Comparison of ENCODE assay signal across 13 mouse cellular contexts in genomic region chr2:72493039-72493438, GRCm38 (mm10). TPM values are rescaled to one million over a fixed set of nuclear protein-coding genes. Genes with fewer than 3 reads are reported as not detected.
DNase-seq lines count a peak whose midpoint lies in the region; ATAC-seq and TF ChIP-seq lines count a peak whose summit lies in the region.
"Had no signal": no experiment of that assay in that cellular context is flagged by ENCODE, and none has a peak within 500 bp of the region (broad histone marks: within the 10 kb centered on the region; RNA-seq: fewer than 3 reads in every experiment).

No protein-coding gene starts in this region.

- peak overlapping the region; percentile 60 for H3K4me2 ChIP-seq in heart, embryonic 13.5 days
- 0 out of 2 replicates have a peak overlapping the region, but pooled peaks have one; percentile 17 for H3K4me2 ChIP-seq in neural tube, embryonic 15.5 days
- H3K4me2 ChIP-seq in liver, embryonic 13.5 days = peak overlapping the region; percentile 45
- H3K4me2 ChIP-seq in forebrain, embryonic 13.5 days = no peak overlapping the region
- H3K4me2 ChIP-seq: limb, embryonic 13.5 days; neural tube, embryonic 12.5 days had no signal

- ATAC-seq in heart, embryonic 13.5 days (ENCODE audit: extremely low read depth, insufficient number of reproducible peaks, low FRiP score, low TSS enrichment) = no peak
- ATAC-seq in neural tube, embryonic 15.5 days (ENCODE audit: low FRiP score) = no peak
- ATAC-seq in liver, embryonic 13.5 days (ENCODE audit: low read depth) = no peak
- ATAC-seq in forebrain, embryonic 13.5 days = no peak

- H3K4me3 ChIP-seq in heart, embryonic 13.5 days = peak overlapping the region; percentile 24
- no peak overlapping the region for H3K4me3 ChIP-seq in neural tube, embryonic 15.5 days (replicated peaks)
- H3K4me3 ChIP-seq in liver, embryonic 13.5 days (replicated peaks) = peak overlapping the region; percentile 14
- peak overlapping the region; percentile 30 for H3K4me3 ChIP-seq in small intestine, adult 2 months (ENCODE audit: low read depth, low read length)
- no peak overlapping the region for H3K4me3 ChIP-seq in forebrain, embryonic 13.5 days
- H3K4me3 ChIP-seq: limb, embryonic 13.5 days; neural tube, embryonic 12.5 days had no signal

- no peak for DNase-seq in heart, adult 18-20 months
- no peak for DNase-seq in neural tube, embryonic 10.5 days (ENCODE audit: extremely low spot score, low spot score)
- DNase-seq in liver, embryonic 13.5 days = no peak
- no peak for DNase-seq in kidney, postnatal 4 days
- DNase-seq: adrenal gland, adult 2 months; cerebellum, adult 2 months; gastrocnemius, postnatal 36 days had no signal

- H3K4me1 ChIP-seq in heart, embryonic 13.5 days = peaks cover 4% of the 10 kb centered on the region; the same call in 1 of the 2 replicates
- no peaks in the 10 kb centered on the region for H3K4me1 ChIP-seq in neural tube, embryonic 15.5 days
- H3K4me1 ChIP-seq in liver, embryonic 13.5 days (replicated peaks) = peaks cover 5% of the 10 kb centered on the region
- no peaks in the 10 kb centered on the region; the same call in 1 of the 2 replicates for H3K4me1 ChIP-seq in small intestine, adult 2 months (ENCODE audit: control insufficient read depth, insufficient read depth, insufficient read length, low read length)
- H3K4me1 ChIP-seq in forebrain, embryonic 13.5 days = peaks cover 3% of the 10 kb centered on the region; the same call in 1 of the 2 replicates
- H3K4me1 ChIP-seq: neural tube, embryonic 12.5 days had no signal

- TF ChIP-seq POLR2A in small intestine, adult 2 months (IDR thresholded peaks at IDR 0.05; ENCODE audit: low read depth, low read length) = no peak

- no peaks in the 10 kb centered on the region; the same call in 1 of the 2 replicates for H3K27me3 ChIP-seq in heart, embryonic 13.5 days (replicated peaks)
- peaks cover 10% of the 10 kb centered on the region; the same call in 1 of the 2 replicates for H3K27me3 ChIP-seq in neural tube, embryonic 15.5 days (replicated peaks)
- H3K27me3 ChIP-seq in liver, embryonic 13.5 days = 0 out of 2 replicates have a peak, but pooled peaks cover 11% of the 10 kb centered on the region
- no peaks in the 10 kb centered on the region for H3K27me3 ChIP-seq in small intestine, adult 2 months (ENCODE audit: control insufficient read depth, insufficient read depth, low read length)
- 0 out of 2 replicates have a peak, but pooled peaks cover 5% of the 10 kb centered on the region for H3K27me3 ChIP-seq in forebrain, embryonic 13.5 days
- H3K27me3 ChIP-seq: limb, embryonic 13.5 days had no signal

- H3K27ac ChIP-seq in heart, embryonic 13.5 days (replicated peaks) = no peak overlapping the region
- no peak overlapping the region for H3K27ac ChIP-seq in neural tube, embryonic 15.5 days (replicated peaks)
- H3K27ac ChIP-seq in liver, embryonic 13.5 days = no peak overlapping the region
- no peak overlapping the region for H3K27ac ChIP-seq in small intestine, adult 2 months (ENCODE audit: insufficient read depth, low read depth, low read length)
- no peak overlapping the region for H3K27ac ChIP-seq in forebrain, embryonic 13.5 days
- H3K27ac ChIP-seq: limb, embryonic 13.5 days; neural tube, embryonic 12.5 days had no signal

- H3K9ac ChIP-seq in heart, embryonic 13.5 days = no peak overlapping the region
- H3K9ac ChIP-seq in neural tube, embryonic 15.5 days (replicated peaks) = no peak overlapping the region
- H3K9ac ChIP-seq in liver, embryonic 13.5 days = no peak overlapping the region
- H3K9ac ChIP-seq in forebrain, embryonic 13.5 days = no peak overlapping the region
- H3K9ac ChIP-seq: limb, embryonic 13.5 days; neural tube, embryonic 12.5 days had no signal

- no peaks in the 10 kb centered on the region for H3K36me3 ChIP-seq in heart, embryonic 13.5 days
- no peaks in the 10 kb centered on the region for H3K36me3 ChIP-seq in neural tube, embryonic 15.5 days
- H3K36me3 ChIP-seq in liver, embryonic 13.5 days = no peaks in the 10 kb centered on the region
- H3K36me3 ChIP-seq in small intestine, adult 2 months (ENCODE audit: control insufficient read depth, insufficient read depth, low read length) = no peaks in the 10 kb centered on the region
- no peaks in the 10 kb centered on the region for H3K36me3 ChIP-seq in forebrain, embryonic 13.5 days (ENCODE audit: poor library complexity, severe bottlenecking)
- H3K36me3 ChIP-seq: limb, embryonic 13.5 days; neural tube, embryonic 12.5 days had no signal

- 27% methylated on average over 14 of the region's 14 CpGs for WGBS in heart, embryonic 13.5 days
- WGBS in neural tube, embryonic 15.5 days = 63% methylated on average over 14 of the region's 14 CpGs
- WGBS in liver, embryonic 13.5 days (ENCODE audit: insufficient replicate concordance) = 17% methylated on average over 14 of the region's 14 CpGs
- 22% methylated on average over 14 of the region's 14 CpGs for whole genome bisulfite sequencing in small intestine, adult 2 months
- WGBS in forebrain, embryonic 13.5 days = 50% methylated on average over 14 of the region's 14 CpGs

- no peak for TF ChIP-seq CTCF in small intestine, adult 2 months (IDR thresholded peaks at IDR 0.05; ENCODE audit: extremely low read depth, insufficient read length, insufficient replicate concordance, low read depth, low read length)

- H3K9me3 ChIP-seq in heart, embryonic 13.5 days = no peaks in the 10 kb centered on the region
- no peaks in the 10 kb centered on the region for H3K9me3 ChIP-seq in neural tube, embryonic 15.5 days (replicated peaks)
- H3K9me3 ChIP-seq in liver, embryonic 13.5 days (replicated peaks) = no peaks in the 10 kb centered on the region
- H3K9me3 ChIP-seq in forebrain, embryonic 13.5 days (replicated peaks) = peaks cover 4% of the 10 kb centered on the region; the same call in 1 of the 2 replicates
- H3K9me3 ChIP-seq: limb, embryonic 13.5 days; neural tube, embryonic 12.5 days had no signal

RNA-seq across cellular contexts. Expression of gene Cdca7, which starts 17.1 kb away (rescaled TPM):
- 46.8 and 49.0 TPM in 2 replicates for polyA plus RNA-seq in heart, embryonic 13.5 days (2015; fragmentation: Nextera tagmentation; extraction: Ambion mirVana)
- total RNA-seq in heart, adult 18-20 months (2021) = 1 to 10 TPM; 1.7 to 2.0 TPM
- polyA plus RNA-seq in neural tube, embryonic 15.5 days (2015; fragmentation: Nextera tagmentation; extraction: Ambion mirVana) = 14.0 and 57.1 TPM in 2 replicates
- polyA plus RNA-seq in liver, embryonic 13.5 days (2015; fragmentation: Nextera tagmentation; extraction: Ambion mirVana) = 71.1 and 83.7 TPM in 2 replicates
- polyA plus RNA-seq in small intestine, adult 2 months (2012; rRNA removed) = 5.3 and 11.5 TPM in 2 replicates
- polyA plus RNA-seq in forebrain, embryonic 13.5 days (2015; fragmentation: Nextera tagmentation; extraction: Ambion mirVana) = 198 and 207 TPM in 2 replicates

Comparison
In these comparisons a context has a peak if more than half of its experiments do, and no peak if none do; other contexts are left out.
1. H3K4me3 ChIP-seq: peak in heart, embryonic 13.5 days (single experiment), liver, embryonic 13.5 days (single experiment) and small intestine, adult 2 months (single experiment); none in neural tube, embryonic 15.5 days (single experiment) and forebrain, embryonic 13.5 days (single experiment).